Mouse (Mus musculus) kidney, adult 8-10 months (tissue): ENCODE measurements at regions not wholly inside any gene's neighbourhood (a gene's known extent, or its start where the extent isn't known, plus 50 kb on each side); places are given as distances from the start of the nearest gene placed in this dataset.

Source experiments
- DNase-seq, 2 experiments: peaks; one replicate each; pipeline ENCODE4 v3.0.0; 2022

- DNase-seq: no peak
Observed at GRCm38 (mm10) chr9:47441155-47441554, 88.8 kb upstream of the Cadm1 start.

- DNase-seq: no peak
Observed at GRCm38 (mm10) chr9:47444168-47444567, 85.8 kb upstream of the Cadm1 start.

- DNase-seq: no peak
Observed at GRCm38 (mm10) chr9:47444752-47445151, 85.2 kb upstream of the Cadm1 start.

GRCm38 (mm10) chr9:47445332-47445731 is 84.6 kb upstream of the Cadm1 start:
- DNase-seq: no peak

GRCm38 (mm10) chr9:47452752-47453151 is 77.2 kb upstream of the Cadm1 start:
- no peak for DNase-seq

GRCm38 (mm10) chr9:47458721-47459418 is 71.1 kb upstream of the Cadm1 start:
- no peak for DNase-seq

GRCm38 (mm10) chr9:47459461-47460049 is 70.4 kb upstream of the Cadm1 start:
- no peak for DNase-seq

GRCm38 (mm10) chr9:47460241-47460640 is 69.7 kb upstream of the Cadm1 start:
- DNase-seq: no peak

GRCm38 (mm10) chr9:47461915-47462314 is 68.1 kb upstream of the Cadm1 start:
- no peak for DNase-seq

GRCm38 (mm10) chr9:47466767-47467166 is 63.2 kb upstream of the Cadm1 start:
- no peak for DNase-seq

- no peak for DNase-seq
Observed at GRCm38 (mm10) chr9:47467815-47468214, 62.2 kb upstream of the Cadm1 start.

- DNase-seq: no peak
Observed at GRCm38 (mm10) chr9:47469576-47469975, 60.4 kb upstream of the Cadm1 start.

- no peak for DNase-seq
Observed at GRCm38 (mm10) chr9:47470741-47471140, 59.2 kb upstream of the Cadm1 start.

GRCm38 (mm10) chr9:47471767-47472420 is 58.1 kb upstream of the Cadm1 start:
- peak in 1 of 2 experiments; percentile 17 for DNase-seq

- DNase-seq: no peak
Observed at GRCm38 (mm10) chr9:47473776-47474365, 56.1 kb upstream of the Cadm1 start.

- DNase-seq: no peak
Observed at GRCm38 (mm10) chr9:47474776-47475175, 55.2 kb upstream of the Cadm1 start.

GRCm38 (mm10) chr9:47477889-47478288 is 52.1 kb upstream of the Cadm1 start:
- DNase-seq: no peak
